Mouse (Mus musculus): ENCODE measurements around the gene Gm3252. TPM values are rescaled to one million over a fixed set of nuclear protein-coding genes. Genes with fewer than 3 reads are reported as not detected.

The Gm3252 gene
- polyA plus RNA-seq (2015; fragmentation: Nextera tagmentation; extraction: Ambion mirVana), result not detected in 2 replicates

GRCm38 (mm10) chr14:4726038-4726880 is at the start of gene Gm3252:
Gene Gm3252 (plus strand): TSS chr14:4726775.

GRCm38 (mm10) chr14:4708938-4709337 is 17.6 kb upstream of the Gm3252 start, which contains the start of gene Gm7876:
Gene Gm7876 (plus strand): TSS chr14:4709238.

GRCm38 (mm10) chr14:4776037-4776436 is 49.5 kb downstream of the Gm3252 start, which contains the start of gene Gm9602:
Gene Gm9602 (plus strand): TSS chr14:4776337.

Other genes with a start within 250 kb of the Gm3252 start
- gene Gm3182, start 245.0 kb upstream of the Gm3252 start, polyA plus RNA-seq (2015; fragmentation: Nextera tagmentation; extraction: Ambion mirVana), result not detected in 2 replicates
- gene Gm3047, start 171.4 kb upstream of the Gm3252 start, polyA plus RNA-seq (2015; fragmentation: Nextera tagmentation; extraction: Ambion mirVana), result not detected in 2 replicates
- gene Gm8159, start 94.4 kb upstream of the Gm3252 start, polyA plus RNA-seq (2015; fragmentation: Nextera tagmentation; extraction: Ambion mirVana), result not detected in 2 replicates
- gene Gm3239, start 62.6 kb upstream of the Gm3252 start, polyA plus RNA-seq (2015; fragmentation: Nextera tagmentation; extraction: Ambion mirVana), result not detected in 2 replicates
- gene Gm7876, start 17.5 kb upstream of the Gm3252 start, polyA plus RNA-seq (2015; fragmentation: Nextera tagmentation; extraction: Ambion mirVana), result not detected in 2 replicates
- gene Gm9602, start 49.6 kb downstream of the Gm3252 start, polyA plus RNA-seq (2015; fragmentation: Nextera tagmentation; extraction: Ambion mirVana), result not detected in 2 replicates
- not detected in 2 replicates for gene Gm3269, start 111.3 kb downstream of the Gm3252 start, polyA plus RNA-seq (2015; fragmentation: Nextera tagmentation; extraction: Ambion mirVana)
- 0.77 TPM in 1 of 2 replicates, not detected in the other for gene Gm3264, start 128.8 kb downstream of the Gm3252 start, polyA plus RNA-seq (2015; fragmentation: Nextera tagmentation; extraction: Ambion mirVana)
- not detected in 2 replicates for gene Gm3278, start 165.6 kb downstream of the Gm3252 start, polyA plus RNA-seq (2015; fragmentation: Nextera tagmentation; extraction: Ambion mirVana)